Mouse (Mus musculus): Measurements from ENCODE around the gene Gm49450. TPM values are rescaled to one million over a fixed set of nuclear protein-coding genes. Genes with fewer than 3 reads are reported as not detected.

The Gm49450 gene
- polyA plus RNA-seq, 1 experiment from 2014 or later: not detected

GRCm38 (mm10) chr15:98894746-98895634 is 58.4 kb downstream of the Gm49450 start:
- peaks cover 4% of the 10 kb centered on the region; the same call in 1 of the 2 replicates for H3K9me3 ChIP-seq (ENCODE audit: control insufficient read depth, low read length)
- peak overlapping the region; percentile 98 for H3K4me2 ChIP-seq (ENCODE audit: low read depth, severe bottlenecking)
- 2% methylated on average over 38 of the region's 38 CpGs for WGBS
- DNase-seq (ENCODE audit: low spot score) (peak; percentile 64), ATAC-seq (ENCODE audit: insufficient number of reproducible peaks, low FRiP score, low TSS enrichment, low read depth) (no peak)
- H3K27me3 ChIP-seq (ENCODE audit: control insufficient read depth, insufficient read depth, low read length): peaks cover 76% of the 10 kb centered on the region
- no peak overlapping the region for H3K27ac ChIP-seq (replicated peaks; ENCODE audit: low read depth, low read length)
- H3K36me3 ChIP-seq (ENCODE audit: control insufficient read depth, insufficient read depth, low read length): no peaks in the 10 kb centered on the region
- peak overlapping the region; percentile 32; the same call in 1 of the 2 replicates for H3K9ac ChIP-seq (ENCODE audit: low read length)
- H3K4me1 ChIP-seq (ENCODE audit: control insufficient read depth, insufficient read depth, low read length): peaks cover 25% of the 10 kb centered on the region
- H3K4me3 ChIP-seq (ENCODE audit: low read depth, low read length): peak overlapping the region; percentile 44

GRCm38 (mm10) chr15:98893940-98894745 is 59.2 kb downstream of the Gm49450 start, which contains the start of gene Rhebl1:
TSS of gene Rhebl1 (minus strand) at chr15:98894540.
- Histone ChIP-seq H3K4me2 (ENCODE audit: low read depth, severe bottlenecking) (peak within 1 kb of the TSS; percentile 98), H3K27ac (replicated peaks; ENCODE audit: low read depth, low read length) (no peak within 1 kb of the TSS), H3K9me3 (ENCODE audit: control insufficient read depth, low read length) (peaks cover 4% of the 10 kb centered on the region; the same call in 1 of the 2 replicates), H3K9ac (ENCODE audit: low read length) (peak within 1 kb of the TSS; percentile 49), H3K36me3 (ENCODE audit: control insufficient read depth, insufficient read depth, low read length) (no peaks in the 10 kb centered on the region), H3K4me3 (ENCODE audit: low read depth, low read length) (peak within 1 kb of the TSS; percentile 44), H3K4me1 (ENCODE audit: control insufficient read depth, insufficient read depth, low read length) (peaks cover 25% of the 10 kb centered on the region), H3K27me3 (ENCODE audit: control insufficient read depth, insufficient read depth, low read length) (peaks cover 73% of the 10 kb centered on the region)
- peak; percentile 72 for DNase-seq (ENCODE audit: low spot score)
- under 1% methylated on average over 77 of the region's 77 CpGs for WGBS
- ATAC-seq (ENCODE audit: insufficient number of reproducible peaks, low FRiP score, low TSS enrichment, low read depth): no peak

GRCm38 (mm10) chr15:98893036-98893435 is 60.3 kb downstream of the Gm49450 start:
- H3K4me3 ChIP-seq (ENCODE audit: low read depth, low read length): no peak overlapping the region
- H3K4me2 ChIP-seq (ENCODE audit: low read depth, severe bottlenecking): no peak overlapping the region
- H3K9ac ChIP-seq (ENCODE audit: low read length): no peak overlapping the region
- no peak overlapping the region for H3K27ac ChIP-seq (replicated peaks; ENCODE audit: low read depth, low read length)
- ATAC-seq (ENCODE audit: insufficient number of reproducible peaks, low FRiP score, low TSS enrichment, low read depth) (no peak), DNase-seq (ENCODE audit: low spot score) (no peak)
- H3K4me1 ChIP-seq (ENCODE audit: control insufficient read depth, insufficient read depth, low read length): peaks cover 20% of the 10 kb centered on the region
- WGBS: 50% methylated on average over 4 of the region's 4 CpGs
- H3K9me3 ChIP-seq (ENCODE audit: control insufficient read depth, low read length): peaks cover 2% of the 10 kb centered on the region; the same call in 1 of the 2 replicates
- H3K27me3 ChIP-seq (ENCODE audit: control insufficient read depth, insufficient read depth, low read length): peaks cover 62% of the 10 kb centered on the region
- no peaks in the 10 kb centered on the region for H3K36me3 ChIP-seq (ENCODE audit: control insufficient read depth, insufficient read depth, low read length)

- H3K27ac ChIP-seq (replicated peaks; ENCODE audit: low read depth, low read length): no peak overlapping the region
- no peaks in the 10 kb centered on the region for H3K36me3 ChIP-seq (ENCODE audit: control insufficient read depth, insufficient read depth, low read length)
- no peak overlapping the region for H3K9ac ChIP-seq (ENCODE audit: low read length)
- 33% methylated on average over 6 of the region's 6 CpGs for WGBS
- ATAC-seq (ENCODE audit: insufficient number of reproducible peaks, low FRiP score, low TSS enrichment, low read depth) (peak; percentile 22; the same call in 1 of the 2 replicates), DNase-seq (ENCODE audit: low spot score) (peak; percentile 64)
- H3K4me1 ChIP-seq (ENCODE audit: control insufficient read depth, insufficient read depth, low read length): peaks cover 15% of the 10 kb centered on the region
- H3K4me2 ChIP-seq (ENCODE audit: low read depth, severe bottlenecking): no peak overlapping the region
- peaks cover 53% of the 10 kb centered on the region for H3K27me3 ChIP-seq (ENCODE audit: control insufficient read depth, insufficient read depth, low read length)
- no peak overlapping the region for H3K4me3 ChIP-seq (ENCODE audit: low read depth, low read length)
- H3K9me3 ChIP-seq (ENCODE audit: control insufficient read depth, low read length): no peaks in the 10 kb centered on the region
Observed at GRCm38 (mm10) chr15:98891907-98892606, 61.3 kb downstream of the Gm49450 start.

GRCm38 (mm10) chr15:98891198-98891742 is 62.1 kb downstream of the Gm49450 start:
- peaks cover 15% of the 10 kb centered on the region for H3K4me1 ChIP-seq (ENCODE audit: control insufficient read depth, insufficient read depth, low read length)
- no peak overlapping the region for H3K4me2 ChIP-seq (ENCODE audit: low read depth, severe bottlenecking)
- H3K36me3 ChIP-seq (ENCODE audit: control insufficient read depth, insufficient read depth, low read length): no peaks in the 10 kb centered on the region
- H3K4me3 ChIP-seq (ENCODE audit: low read depth, low read length): no peak overlapping the region
- no peak overlapping the region for H3K9ac ChIP-seq (ENCODE audit: low read length)
- no peak overlapping the region for H3K27ac ChIP-seq (replicated peaks; ENCODE audit: low read depth, low read length)
- DNase-seq (ENCODE audit: low spot score): peak; percentile 41
- no peak for ATAC-seq (ENCODE audit: insufficient number of reproducible peaks, low FRiP score, low TSS enrichment, low read depth)
- H3K9me3 ChIP-seq (ENCODE audit: control insufficient read depth, low read length): no peaks in the 10 kb centered on the region
- peaks cover 45% of the 10 kb centered on the region for H3K27me3 ChIP-seq (ENCODE audit: control insufficient read depth, insufficient read depth, low read length)
- 8% methylated on average over 19 of the region's 19 CpGs for WGBS

- H3K9me3 ChIP-seq (ENCODE audit: control insufficient read depth, low read length): no peaks in the 10 kb centered on the region
- H3K4me2 ChIP-seq (ENCODE audit: low read depth, severe bottlenecking): no peak overlapping the region
- H3K27me3 ChIP-seq (ENCODE audit: control insufficient read depth, insufficient read depth, low read length): peaks cover 8% of the 10 kb centered on the region
- no peak overlapping the region for H3K27ac ChIP-seq (replicated peaks; ENCODE audit: low read depth, low read length)
- H3K4me3 ChIP-seq (ENCODE audit: low read depth, low read length): no peak overlapping the region
- H3K9ac ChIP-seq (ENCODE audit: low read length): no peak overlapping the region
- WGBS: 85% methylated on average over 7 of the region's 7 CpGs
- no peak for DNase-seq (ENCODE audit: low spot score)
- no peaks in the 10 kb centered on the region for H3K36me3 ChIP-seq (ENCODE audit: control insufficient read depth, insufficient read depth, low read length)
- no peak for ATAC-seq (ENCODE audit: insufficient number of reproducible peaks, low FRiP score, low TSS enrichment, low read depth)
- H3K4me1 ChIP-seq (ENCODE audit: control insufficient read depth, insufficient read depth, low read length): no peaks in the 10 kb centered on the region
Observed at GRCm38 (mm10) chr15:98887526-98887925, 65.8 kb downstream of the Gm49450 start.

- 69% methylated on average over 8 of the region's 8 CpGs for WGBS
- H3K27ac ChIP-seq (replicated peaks; ENCODE audit: low read depth, low read length): no peak overlapping the region
- H3K4me1 ChIP-seq (ENCODE audit: control insufficient read depth, insufficient read depth, low read length): 0 out of 2 replicates have a peak, but pooled peaks cover 2% of the 10 kb centered on the region
- no peak overlapping the region for H3K4me3 ChIP-seq (ENCODE audit: low read depth, low read length)
- H3K36me3 ChIP-seq (ENCODE audit: control insufficient read depth, insufficient read depth, low read length): no peaks in the 10 kb centered on the region
- H3K9me3 ChIP-seq (ENCODE audit: control insufficient read depth, low read length): no peaks in the 10 kb centered on the region
- H3K9ac ChIP-seq (ENCODE audit: low read length): no peak overlapping the region; the same call in 1 of the 2 replicates
- no peak for DNase-seq (ENCODE audit: low spot score)
- ATAC-seq (ENCODE audit: insufficient number of reproducible peaks, low FRiP score, low TSS enrichment, low read depth): no peak
- H3K27me3 ChIP-seq (ENCODE audit: control insufficient read depth, insufficient read depth, low read length): peaks cover 5% of the 10 kb centered on the region; the same call in 1 of the 2 replicates
- no peak overlapping the region for H3K4me2 ChIP-seq (ENCODE audit: low read depth, severe bottlenecking)
Observed at GRCm38 (mm10) chr15:98886667-98887387, 66.5 kb downstream of the Gm49450 start.

Measured in limb, embryonic 11.5 days (tissue).